Mouse (Mus musculus): ENCODE measurements around the gene Ccdc85c. TPM values are rescaled to one million over a fixed set of nuclear protein-coding genes. Genes with fewer than 3 reads are reported as not detected.

Ccdc85c gene
- polyA plus RNA-seq, 2 experiments: 1.8 TPM

GRCm38 (mm10) chr12:108219825-108220616 is 55.2 kb downstream of the Ccdc85c start:
- H3K27ac ChIP-seq: no peak overlapping the region
- no peaks in the 10 kb centered on the region for H3K36me3 ChIP-seq (replicated peaks; ENCODE audit: control insufficient read depth, insufficient read depth, low read depth)
- no peaks in the 10 kb centered on the region for H3K4me1 ChIP-seq (replicated peaks; ENCODE audit: control insufficient read depth in 2 of 2, insufficient read depth in 2 of 2, low read length in 1 of 2)
- no peak overlapping the region for H3K4me3 ChIP-seq (ENCODE audit: insufficient read depth in 1 of 2, low read depth in 2 of 2, low read length in 2 of 2)
- no peak overlapping the region for H3K4me2 ChIP-seq (ENCODE audit: low read depth)
- no peaks in the 10 kb centered on the region for H3K27me3 ChIP-seq (ENCODE audit: control insufficient read depth, insufficient read depth, low read length)
- 65% methylated on average over 21 of the region's 21 CpGs for WGBS (ENCODE audit: insufficient replicate concordance)
- no peak overlapping the region for H3K9ac ChIP-seq (replicated peaks)
- no peak for TF ChIP-seq CTCF (IDR thresholded peaks at IDR 0.05; ENCODE audit: low read depth)
- TF ChIP-seq EP300 (IDR thresholded peaks at IDR 0.05; ENCODE audit: low read depth): no peak
- ATAC-seq (ENCODE audit: insufficient read depth): no peak
- no peaks in the 10 kb centered on the region for H3K9me3 ChIP-seq (ENCODE audit: control insufficient read depth, low read length)
- no peak for DNase-seq (ENCODE audit: low read depth in 3 of 3, low spot score in 3 of 3)

DNA sequence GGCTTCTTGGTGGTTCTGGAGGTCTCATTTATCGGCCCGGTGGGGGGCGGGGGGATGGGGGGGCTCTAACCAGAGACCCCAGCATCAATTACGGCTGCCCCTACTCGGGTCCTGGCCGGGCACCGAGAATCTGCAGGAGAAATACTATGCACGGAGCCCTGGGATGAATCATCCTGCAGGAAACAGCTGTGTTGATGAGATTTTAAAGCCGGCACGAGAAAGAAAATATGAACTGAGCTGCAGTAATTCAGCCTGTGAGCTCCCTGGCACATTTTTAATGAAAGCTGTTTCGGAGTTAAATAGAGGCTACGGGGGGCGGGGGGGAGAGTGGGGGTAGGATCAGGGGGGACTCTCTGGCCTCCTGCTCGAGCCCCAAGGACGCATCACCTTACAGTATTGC is 56.1 kb downstream of the Ccdc85c start:
- Histone ChIP-seq H3K27me3 (ENCODE audit: control insufficient read depth, insufficient read depth, low read length) (no peaks in the 10 kb centered on the region), H3K36me3 (replicated peaks; ENCODE audit: control insufficient read depth, insufficient read depth, low read depth) (no peaks in the 10 kb centered on the region), H3K9ac (replicated peaks) (no peak overlapping the region), H3K27ac (no peak overlapping the region), H3K4me3 (ENCODE audit: insufficient read depth in 1 of 2, low read depth in 2 of 2, low read length in 2 of 2) (no peak overlapping the region), H3K4me1 (replicated peaks; ENCODE audit: control insufficient read depth in 2 of 2, insufficient read depth in 2 of 2, low read length in 1 of 2) (no peaks in the 10 kb centered on the region), H3K9me3 (ENCODE audit: control insufficient read depth, low read length) (no peaks in the 10 kb centered on the region), H3K4me2 (ENCODE audit: low read depth) (no peak overlapping the region)
- no peak for TF ChIP-seq EP300 (IDR thresholded peaks at IDR 0.05; ENCODE audit: low read depth)
- TF ChIP-seq CTCF (IDR thresholded peaks at IDR 0.05; ENCODE audit: low read depth): no peak
- no peak for DNase-seq (ENCODE audit: low read depth in 3 of 3, low spot score in 3 of 3)
- no peak for ATAC-seq (ENCODE audit: insufficient read depth)
- 52% methylated on average over 15 of the region's 15 CpGs for WGBS (ENCODE audit: insufficient replicate concordance)

- H3K36me3 ChIP-seq (replicated peaks; ENCODE audit: control insufficient read depth, insufficient read depth, low read depth): no peaks in the 10 kb centered on the region
- ATAC-seq (ENCODE audit: insufficient read depth): peak; percentile 16; the same call in 1 of the 2 replicates
- no peak overlapping the region for H3K4me2 ChIP-seq (ENCODE audit: low read depth)
- no peak for DNase-seq (ENCODE audit: low read depth in 3 of 3, low spot score in 3 of 3)
- H3K4me3 ChIP-seq (ENCODE audit: insufficient read depth in 1 of 2, low read depth in 2 of 2, low read length in 2 of 2): no peak overlapping the region
- H3K9ac ChIP-seq (replicated peaks): no peak overlapping the region
- 36% methylated on average over 5 of the region's 5 CpGs for WGBS (ENCODE audit: insufficient replicate concordance)
- H3K4me1 ChIP-seq (replicated peaks; ENCODE audit: control insufficient read depth in 2 of 2, insufficient read depth in 2 of 2, low read length in 1 of 2): no peaks in the 10 kb centered on the region
- no peaks in the 10 kb centered on the region for H3K9me3 ChIP-seq (ENCODE audit: control insufficient read depth, low read length)
- no peak overlapping the region for H3K27ac ChIP-seq
- H3K27me3 ChIP-seq (ENCODE audit: control insufficient read depth, insufficient read depth, low read length): no peaks in the 10 kb centered on the region
- TF ChIP-seq CTCF (IDR thresholded peaks at IDR 0.05; ENCODE audit: low read depth): peak; percentile 71
- no peak for TF ChIP-seq EP300 (IDR thresholded peaks at IDR 0.05; ENCODE audit: low read depth)
Measured at GRCm38 (mm10) chr12:108217572-108217971, 57.7 kb downstream of the Ccdc85c start.

DNA sequence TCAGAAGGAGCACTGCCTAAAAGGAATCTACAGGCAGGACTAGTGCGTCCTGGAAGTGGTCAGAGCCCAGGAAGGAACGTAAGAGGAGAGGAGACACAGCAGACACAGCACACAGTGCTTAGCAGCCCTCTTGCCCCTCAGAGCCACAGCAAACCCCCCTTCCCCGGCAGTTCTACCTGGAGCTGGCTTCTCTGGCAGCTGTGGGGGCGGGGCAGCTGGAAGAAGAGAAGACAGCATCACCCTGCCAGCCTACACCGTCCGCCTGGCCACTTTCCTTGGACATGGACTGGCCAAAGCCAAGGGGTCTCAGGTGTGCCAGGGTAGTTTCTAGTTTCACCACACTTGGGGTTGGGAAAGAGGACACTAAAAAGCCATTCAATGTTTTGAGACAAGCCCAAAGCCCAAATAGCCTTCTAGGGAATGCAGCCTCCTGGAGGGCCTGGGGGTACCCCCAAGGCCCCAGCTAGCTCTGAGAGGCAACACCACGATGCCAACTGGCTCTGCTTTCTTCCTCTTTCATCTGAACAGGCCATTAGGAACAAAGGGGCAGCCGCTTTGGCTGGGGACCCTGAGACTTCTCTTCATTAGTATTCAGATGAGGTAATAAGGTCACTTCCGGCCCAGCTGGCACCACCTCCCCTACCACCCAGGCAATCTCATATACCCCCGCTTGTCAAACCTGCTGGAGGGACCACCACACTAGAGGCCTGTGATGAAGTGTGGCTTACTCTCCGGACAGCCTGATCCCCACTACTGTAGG is 58.4 kb downstream of the Ccdc85c start:
- H3K4me3 ChIP-seq (ENCODE audit: insufficient read depth in 1 of 2, low read depth in 2 of 2, low read length in 2 of 2): no peak overlapping the region
- H3K9ac ChIP-seq (replicated peaks): no peak overlapping the region
- H3K4me2 ChIP-seq (ENCODE audit: low read depth): no peak overlapping the region
- ATAC-seq (ENCODE audit: insufficient read depth) (no peak), DNase-seq (ENCODE audit: low read depth in 3 of 3, low spot score in 3 of 3) (no peak)
- WGBS (ENCODE audit: insufficient replicate concordance): 70% methylated on average over 11 of the region's 11 CpGs
- no peaks in the 10 kb centered on the region for H3K27me3 ChIP-seq (ENCODE audit: control insufficient read depth, insufficient read depth, low read length)
- no peak overlapping the region for H3K27ac ChIP-seq
- H3K36me3 ChIP-seq (replicated peaks; ENCODE audit: control insufficient read depth, insufficient read depth, low read depth): no peaks in the 10 kb centered on the region
- TF ChIP-seq CTCF (IDR thresholded peaks at IDR 0.05; ENCODE audit: low read depth) (no peak), EP300 (IDR thresholded peaks at IDR 0.05; ENCODE audit: low read depth) (no peak)
- no peaks in the 10 kb centered on the region for H3K4me1 ChIP-seq (replicated peaks; ENCODE audit: control insufficient read depth in 2 of 2, insufficient read depth in 2 of 2, low read length in 1 of 2)
- H3K9me3 ChIP-seq (ENCODE audit: control insufficient read depth, low read length): no peaks in the 10 kb centered on the region

DNA sequence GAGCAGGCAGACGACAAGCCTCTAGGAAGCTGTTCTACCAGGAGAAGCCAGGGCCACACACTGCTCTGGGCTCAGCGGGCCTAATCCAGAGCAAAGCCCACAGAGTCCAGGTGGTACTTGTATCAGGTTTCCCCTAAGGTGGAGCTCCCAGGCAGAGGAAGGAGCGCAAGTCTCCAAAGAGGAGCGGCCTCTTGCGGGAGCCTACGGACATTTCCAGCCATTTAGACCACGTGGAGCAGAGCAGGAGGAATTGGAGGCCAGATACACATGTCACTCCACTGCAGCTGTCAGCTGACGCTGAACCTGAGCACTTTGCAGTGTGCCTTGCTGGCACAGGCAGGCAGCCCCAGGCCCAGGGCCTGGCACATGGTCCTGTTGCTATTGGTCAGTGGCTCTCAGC is 60.1 kb downstream of the Ccdc85c start:
- no peak for ATAC-seq (ENCODE audit: insufficient read depth)
- TF ChIP-seq CTCF (IDR thresholded peaks at IDR 0.05; ENCODE audit: low read depth) (no peak), EP300 (IDR thresholded peaks at IDR 0.05; ENCODE audit: low read depth) (no peak)
- Histone ChIP-seq H3K9ac (replicated peaks) (no peak overlapping the region), H3K27me3 (ENCODE audit: control insufficient read depth, insufficient read depth, low read length) (no peaks in the 10 kb centered on the region), H3K36me3 (replicated peaks; ENCODE audit: control insufficient read depth, insufficient read depth, low read depth) (no peaks in the 10 kb centered on the region), H3K9me3 (ENCODE audit: control insufficient read depth, low read length) (no peaks in the 10 kb centered on the region), H3K4me1 (replicated peaks; ENCODE audit: control insufficient read depth in 2 of 2, insufficient read depth in 2 of 2, low read length in 1 of 2) (no peaks in the 10 kb centered on the region), H3K27ac (no peak overlapping the region), H3K4me3 (ENCODE audit: insufficient read depth in 1 of 2, low read depth in 2 of 2, low read length in 2 of 2) (no peak overlapping the region), H3K4me2 (ENCODE audit: low read depth) (no peak overlapping the region)
- DNase-seq (ENCODE audit: low read depth in 3 of 3, low spot score in 3 of 3): no peak
- WGBS (ENCODE audit: insufficient replicate concordance): 65% methylated on average over 8 of the region's 8 CpGs
